Mouse (Mus musculus) 3134 (cell line): ENCODE measurements at regions not wholly inside any gene's neighbourhood (a gene's known extent, or its start where the extent isn't known, plus 50 kb on each side); places are given as distances from the start of the nearest gene placed in this dataset.

Source experiments
- DNase-seq: peaks from one replicate; pipeline ENCODE4 v3.0.0-alpha.2; 2011; ENCODE audit warnings: low spot score; ENCODE audit not compliant: insufficient read length; ENCODE audit errors: extremely low read depth

- no peak for DNase-seq
These were observed 155.4 kb upstream of the Zc3h12c start for GRCm38 (mm10) chr9:52323757-52324156.

DNA sequence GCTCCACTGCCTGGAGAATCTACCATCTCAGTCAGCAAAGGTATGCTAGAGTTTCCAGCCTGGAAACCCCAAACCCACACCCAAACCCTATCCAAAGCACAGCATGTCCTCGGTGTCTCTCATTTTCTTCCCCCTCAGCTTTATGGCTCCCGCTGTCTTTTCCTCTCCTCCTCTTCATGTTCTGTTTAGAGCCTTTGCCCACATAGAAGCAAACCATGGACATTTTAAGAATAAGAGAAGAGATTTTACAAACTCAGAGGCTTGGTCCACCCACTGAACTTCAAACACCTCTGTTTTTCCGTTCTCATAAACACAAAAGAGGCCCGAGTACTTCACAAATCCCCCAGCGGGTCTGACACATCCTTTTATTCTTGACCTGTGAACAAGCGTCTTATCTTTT is 154.9 kb upstream of the Zc3h12c start:
- no peak for DNase-seq

- no peak for DNase-seq
These were observed 133.1 kb upstream of the Zc3h12c start for GRCm38 (mm10) chr9:52301521-52301920.

DNA sequence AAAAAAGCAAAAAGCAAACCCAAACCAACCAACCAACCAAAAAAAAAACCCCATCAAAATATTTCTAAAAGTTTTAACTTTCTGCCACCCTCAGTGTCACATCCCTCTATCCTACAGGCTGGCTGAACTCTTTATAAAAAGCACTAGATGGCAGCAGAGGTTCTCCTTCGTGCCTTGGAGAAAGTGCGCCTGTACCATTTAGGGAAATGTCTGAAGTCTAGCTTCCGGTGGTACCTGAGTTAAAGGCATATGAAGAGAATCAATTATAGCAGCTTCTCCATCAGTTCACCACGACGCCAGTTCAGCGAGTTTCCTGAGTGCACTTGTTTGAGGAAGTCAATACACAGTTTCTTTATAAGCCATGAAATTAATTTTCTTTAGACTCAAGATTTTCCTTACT is 130.0 kb upstream of the Zc3h12c start:
- DNase-seq, result peak; percentile 8

- DNase-seq, result no peak
These were observed 126.3 kb upstream of the Zc3h12c start for GRCm38 (mm10) chr9:52294699-52295098.

DNA sequence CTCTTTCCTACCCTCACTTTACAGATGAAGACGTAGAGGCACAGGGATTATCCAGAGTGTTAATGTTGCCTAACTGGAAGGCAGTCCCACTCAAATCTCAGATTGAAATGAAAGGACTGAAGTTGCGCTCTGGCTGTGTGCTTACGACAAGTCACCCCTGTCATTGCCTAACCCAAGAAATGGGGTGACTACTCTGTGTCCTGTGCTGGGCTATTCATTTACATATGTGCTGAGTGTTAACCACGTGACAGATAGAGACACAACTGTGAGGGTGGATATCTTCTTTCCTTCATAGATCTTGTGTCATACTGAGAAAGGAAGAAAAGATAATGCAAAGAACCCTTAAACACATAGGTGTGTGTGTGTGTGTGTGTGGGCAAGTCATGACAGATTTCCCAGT is 120.7 kb upstream of the Zc3h12c start:
- DNase-seq, result no peak

DNA sequence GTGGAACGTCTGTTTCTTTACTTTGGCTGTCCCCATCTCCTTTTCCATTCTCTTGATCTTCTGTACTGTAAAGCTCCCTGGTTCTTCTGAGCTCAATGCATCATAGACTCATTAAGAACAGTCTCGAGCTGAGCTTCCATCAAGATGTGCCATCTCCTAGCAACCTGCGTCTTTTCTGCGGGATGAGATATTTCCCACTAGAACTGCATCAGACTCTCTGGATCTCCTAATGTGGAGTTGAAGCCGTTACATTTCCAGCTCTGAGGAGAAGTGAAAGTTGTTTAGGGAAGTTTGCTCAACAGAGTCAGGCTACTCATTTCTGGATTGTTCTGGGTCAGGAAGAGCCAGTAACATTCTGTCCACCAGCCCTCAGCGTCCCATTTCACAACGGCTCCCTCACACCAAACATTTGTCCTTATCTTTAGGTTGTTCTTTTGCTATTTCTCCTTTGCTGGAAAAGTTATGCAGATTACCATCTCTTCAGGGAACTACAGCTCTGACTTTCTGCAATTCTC is 119.4 kb upstream of the Zc3h12c start:
- DNase-seq, result no peak

GRCm38 (mm10) chr9:52287246-52287651 is 118.9 kb upstream of the Zc3h12c start:
- no peak for DNase-seq

- no peak for DNase-seq
These were observed 117.7 kb upstream of the Zc3h12c start for GRCm38 (mm10) chr9:52286104-52286503.

- DNase-seq, result no peak
These were observed 115.2 kb upstream of the Zc3h12c start for GRCm38 (mm10) chr9:52283558-52283957.

DNA sequence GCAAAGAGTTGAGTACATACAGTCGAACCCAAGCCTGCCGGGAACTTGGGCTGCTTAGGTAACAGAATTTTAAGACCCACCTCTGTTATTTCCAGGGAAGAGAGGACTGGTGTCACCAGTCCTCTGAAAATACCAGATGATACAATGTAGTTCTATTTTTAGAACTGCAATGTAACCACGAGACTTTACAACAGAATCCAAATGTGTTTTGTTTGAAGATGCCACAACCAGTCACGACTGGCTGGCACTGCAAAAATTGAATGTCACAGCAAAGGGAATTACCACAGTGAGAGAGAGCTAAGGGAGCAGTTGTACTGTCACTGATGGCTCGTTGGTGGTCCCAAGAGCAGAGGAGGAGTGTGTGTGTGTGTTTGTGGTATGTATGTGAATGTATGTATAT is 112.6 kb upstream of the Zc3h12c start:
- DNase-seq, result no peak

DNA sequence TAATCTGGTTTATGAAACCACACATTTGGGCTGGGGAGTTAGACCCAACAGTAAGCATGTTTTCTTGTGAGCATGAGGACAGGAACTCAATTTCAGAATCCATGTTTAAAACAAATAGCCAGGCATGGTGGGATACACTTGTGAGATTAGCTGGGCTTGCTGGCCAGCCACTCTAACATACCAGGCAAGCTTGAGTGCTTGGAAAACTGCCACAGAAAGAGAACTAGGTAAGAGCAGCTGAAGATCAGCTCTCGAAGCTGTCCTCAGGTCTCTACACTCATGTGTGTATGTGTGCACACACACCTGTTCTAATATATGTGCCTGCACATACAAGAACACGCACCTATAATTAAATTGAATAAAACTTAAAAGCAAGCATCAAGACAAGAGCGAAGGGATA is 112.2 kb upstream of the Zc3h12c start:
- no peak for DNase-seq

DNA sequence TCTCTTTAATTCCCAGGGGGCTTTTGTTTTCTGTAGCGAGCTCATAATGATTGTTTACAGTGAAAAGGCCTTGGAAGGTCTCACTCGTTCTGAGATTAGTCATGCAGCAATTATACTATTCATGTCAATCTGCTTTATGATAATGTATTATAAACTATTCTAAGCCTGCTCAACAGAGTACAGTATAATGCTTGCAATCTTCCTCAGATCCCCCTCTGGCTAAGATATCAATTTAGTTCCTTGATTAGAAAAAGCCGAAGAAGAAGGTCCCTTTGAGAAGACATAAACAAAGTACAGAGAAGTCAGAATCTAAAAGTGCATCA is 110.3 kb upstream of the Zc3h12c start:
- DNase-seq, result no peak

GRCm38 (mm10) chr9:52277954-52278700 is 109.8 kb upstream of the Zc3h12c start:
- DNase-seq, result no peak

DNA sequence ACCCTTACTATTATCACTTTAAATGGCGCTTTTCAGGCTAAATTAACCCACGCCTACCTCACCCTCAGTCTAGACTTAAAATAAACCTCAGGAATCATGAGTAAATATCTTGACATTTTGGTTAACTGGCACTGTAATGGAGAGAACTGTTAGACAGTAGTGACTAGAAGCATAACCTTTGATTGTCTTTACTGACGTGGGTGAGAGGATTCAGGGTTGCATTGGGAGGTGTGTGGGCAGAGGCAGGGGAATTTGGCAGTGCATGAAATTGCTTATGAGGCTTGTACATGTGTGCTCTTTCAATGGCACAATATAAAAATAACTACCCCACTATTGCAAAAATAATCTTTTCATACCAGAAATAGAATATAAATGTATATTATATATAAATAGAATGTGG is 105.6 kb upstream of the Zc3h12c start:
- no peak for DNase-seq

DNA sequence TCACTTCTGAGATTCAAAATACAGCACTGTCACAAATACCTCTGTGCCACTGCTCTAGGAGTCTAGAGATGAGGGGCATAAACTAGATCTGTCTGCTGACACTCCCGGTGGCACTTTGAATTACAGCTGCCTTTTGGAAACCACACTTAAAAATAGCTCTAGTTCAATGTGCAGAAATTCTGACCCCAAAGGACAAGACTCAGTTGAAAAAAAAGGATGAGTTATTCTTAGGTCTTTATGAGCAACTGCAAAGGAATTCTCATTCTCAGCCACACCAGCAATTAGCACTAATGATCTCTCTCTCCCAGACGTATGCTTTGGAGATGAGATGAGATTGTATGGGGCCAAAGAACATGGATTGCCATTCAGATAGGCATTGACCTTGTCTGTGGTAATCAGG is 104.3 kb upstream of the Zc3h12c start:
- no peak for DNase-seq

- DNase-seq, result no peak
These were observed 103.2 kb upstream of the Zc3h12c start for GRCm38 (mm10) chr9:52271345-52272116.

DNA sequence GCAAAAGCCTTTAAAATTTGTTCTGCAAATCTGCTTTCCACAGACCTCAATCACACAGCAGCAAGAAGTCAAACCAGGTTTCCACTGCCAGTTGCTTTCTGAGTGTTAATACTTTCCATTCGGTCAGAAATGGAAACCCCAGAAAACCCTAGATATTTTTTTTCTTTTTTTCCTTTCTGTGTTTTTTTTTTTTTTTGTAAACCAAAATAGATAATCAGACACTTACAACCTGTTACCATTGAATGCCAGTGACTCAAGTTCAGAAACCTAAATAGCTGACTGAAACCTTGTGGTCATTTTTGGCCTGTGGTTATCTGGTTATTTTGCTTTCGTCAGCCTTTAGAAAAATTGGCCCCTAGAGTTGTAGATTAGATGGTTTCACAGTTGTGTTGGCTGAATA is 93.2 kb upstream of the Zc3h12c start:
- DNase-seq, result no peak

GRCm38 (mm10) chr9:52259459-52259858 is 91.1 kb upstream of the Zc3h12c start:
- DNase-seq, result no peak

DNA sequence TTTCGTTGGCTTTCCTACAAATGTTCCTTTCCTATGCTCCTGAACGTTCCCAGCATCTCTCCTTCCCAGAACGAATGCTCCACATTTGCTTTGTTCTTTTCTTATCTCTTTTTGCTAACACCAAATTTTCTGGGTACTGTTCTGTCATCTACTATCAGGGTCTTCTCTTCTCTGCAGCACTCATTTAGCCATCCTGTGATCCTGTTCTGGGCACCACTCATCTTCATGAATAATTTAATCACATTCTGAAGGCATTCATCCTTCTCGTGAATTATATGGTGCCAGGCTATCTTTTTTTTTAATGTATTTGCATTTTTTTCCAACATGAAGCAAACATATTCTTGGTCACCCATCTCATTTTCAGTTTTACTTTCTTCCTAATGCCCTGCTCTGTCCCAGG is 87.3 kb upstream of the Zc3h12c start:
- DNase-seq, result no peak

- DNase-seq, result no peak
These were observed 86.1 kb upstream of the Zc3h12c start for GRCm38 (mm10) chr9:52254475-52254874.

DNA sequence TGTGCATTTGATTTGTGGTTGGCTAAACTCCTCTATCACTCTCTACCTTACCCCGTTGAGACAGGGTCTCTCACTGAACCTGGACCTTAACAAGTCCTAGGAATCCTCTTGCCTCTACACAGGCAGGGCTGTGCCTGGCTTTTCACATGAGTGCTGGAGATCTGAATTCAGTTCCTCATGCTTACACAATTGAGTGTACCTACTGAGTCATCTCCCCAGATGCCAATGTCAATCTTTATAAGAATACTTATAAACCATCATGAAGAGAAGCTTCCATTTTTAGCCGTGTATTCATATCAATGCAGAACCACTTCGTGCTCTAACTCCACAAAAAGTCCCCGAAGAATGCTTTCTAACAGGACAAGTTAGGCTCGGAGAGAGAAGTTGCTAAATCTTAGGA is 83.1 kb upstream of the Zc3h12c start:
- no peak for DNase-seq
